Mouse (Mus musculus) embryonic facial prominence, embryonic 14.5 days (tissue): ENCODE data around the gene Rragd. TPM values are rescaled to one million over a fixed set of nuclear protein-coding genes. Genes with fewer than 3 reads are reported as not detected.

Source experiments
- ATAC-seq: fragments of 200-750 bp; cut with Nextera tagmentation; 2 replicates; pipeline ENCODE4 v1.8.0; 2017; ENCODE audit warnings: low read depth, moderate number of reproducible peaks, moderate TSS enrichment
- DNase-seq: peaks from one replicate; pipeline ENCODE4 v3.0.0-alpha.2; 2015; ENCODE audit warnings: low spot score
- H3K27ac ChIP-seq: fragments of 300-500 bp; sonication (generic); replicated peaks from 2 replicates; pipeline ENCODE4 v1.5.1; 2014; ENCODE audit warnings: low read depth, mild to moderate bottlenecking, low read length, moderate library complexity
- H3K27me3 ChIP-seq: fragments of 300-500 bp; sonication (generic); replicated peaks from 2 replicates; pipeline ENCODE4 v1.6.1; 2014; ENCODE audit warnings: low read length; ENCODE audit not compliant: control insufficient read depth, insufficient read depth
- H3K36me3 ChIP-seq: fragments of 300-500 bp; sonication (generic); 2 replicates; pipeline ENCODE4 v1.6.1; 2014; ENCODE audit warnings: low read length, mixed read lengths; ENCODE audit not compliant: control insufficient read depth, insufficient read depth
- H3K4me1 ChIP-seq: fragments of 300-500 bp; sonication (generic); 2 replicates; pipeline ENCODE4 v1.6.1; 2014; ENCODE audit warnings: antibody characterized with exemption, low read length; ENCODE audit not compliant: control insufficient read depth, insufficient read depth
- H3K4me2 ChIP-seq: fragments of 300-500 bp; sonication (generic); 2 replicates; pipeline ENCODE4 v1.6.1; 2014; ENCODE audit warnings: low read depth, mild to moderate bottlenecking, low read length, moderate library complexity, mixed read lengths
- H3K4me3 ChIP-seq: fragments of 300-500 bp; sonication (generic); 2 replicates; pipeline ENCODE4 v1.5.1; 2014; ENCODE audit warnings: low read depth, mild to moderate bottlenecking, low read length
- H3K9ac ChIP-seq: fragments of 300-500 bp; sonication (generic); 2 replicates; pipeline ENCODE4 v1.6.1; 2014; ENCODE audit warnings: low read depth, mild to moderate bottlenecking, low read length, moderate library complexity, mixed read lengths
- H3K9me3 ChIP-seq: fragments of 300-500 bp; sonication (generic); 2 replicates; pipeline ENCODE4 v1.6.1; 2016; ENCODE audit warnings: low read length; ENCODE audit not compliant: control insufficient read depth
- WGBS: fragments of 180-500 bp; shearing (Covaris S2); extraction: QIAGEN DNeasy Blood & Tissue Kit; methylation state at CpG from one replicate; pipeline ENCODE4 v1.1.7; 2014; 5-methylcytosine and 5-hydroxymethylcytosine counted together
- polyA plus RNA-seq: library from polyadenylated mRNA; unstranded; fragments of >200 nt; fragmentation: Nextera tagmentation; extraction: Ambion mirVana; gene quantifications from 2 replicates; pipeline ENCODE4 v1.2.1, GENCODE M21; 2014

Rragd gene
- polyA plus RNA-seq, result 18.3 and 21.8 TPM in 2 replicates

DNA sequence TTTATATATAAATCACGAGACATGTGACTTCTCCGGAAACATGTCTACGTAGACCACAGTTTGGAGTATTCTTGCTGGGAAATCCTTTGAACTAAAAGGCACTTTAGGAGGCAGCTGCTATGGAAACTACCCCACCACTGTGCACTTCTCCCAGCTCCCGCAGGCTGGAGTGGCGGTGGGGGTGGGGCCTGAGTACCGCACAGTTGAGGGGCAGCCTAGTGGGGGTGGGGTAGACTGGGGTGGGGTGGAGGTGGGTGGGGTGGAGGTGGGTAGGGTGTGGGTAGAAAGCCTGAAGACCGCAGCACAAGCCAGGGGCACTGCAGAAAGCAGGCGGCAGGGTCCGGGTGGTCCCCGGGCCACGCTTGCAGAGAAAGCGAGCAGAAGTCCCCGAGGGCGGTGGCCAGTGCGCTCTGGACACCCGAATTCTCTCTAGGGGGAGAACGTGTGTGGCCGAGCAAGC is at the start of gene Rragd:
Rragd (plus strand) TSS at position 322 of the 460 bp plus-strand sequence.
- Histone ChIP-seq H3K9me3 (no peaks in the 10 kb centered on the region), H3K27me3 (peaks cover 7% of the 10 kb centered on the region; the same call in 1 of the 2 replicates), H3K27ac (peak within 1 kb of the TSS; percentile 79), H3K4me2 (peak within 1 kb of the TSS; percentile 100), H3K36me3 (no peaks in the 10 kb centered on the region), H3K4me1 (0 out of 2 replicates have a peak, but pooled peaks cover 4% of the 10 kb centered on the region), H3K4me3 (peak within 1 kb of the TSS; percentile 78), H3K9ac (peak within 1 kb of the TSS; percentile 77)
- under 1% methylated on average over 12 of the region's 18 CpGs for WGBS
- ATAC-seq (peak; percentile 72), DNase-seq (peak; percentile 58)

DNA sequence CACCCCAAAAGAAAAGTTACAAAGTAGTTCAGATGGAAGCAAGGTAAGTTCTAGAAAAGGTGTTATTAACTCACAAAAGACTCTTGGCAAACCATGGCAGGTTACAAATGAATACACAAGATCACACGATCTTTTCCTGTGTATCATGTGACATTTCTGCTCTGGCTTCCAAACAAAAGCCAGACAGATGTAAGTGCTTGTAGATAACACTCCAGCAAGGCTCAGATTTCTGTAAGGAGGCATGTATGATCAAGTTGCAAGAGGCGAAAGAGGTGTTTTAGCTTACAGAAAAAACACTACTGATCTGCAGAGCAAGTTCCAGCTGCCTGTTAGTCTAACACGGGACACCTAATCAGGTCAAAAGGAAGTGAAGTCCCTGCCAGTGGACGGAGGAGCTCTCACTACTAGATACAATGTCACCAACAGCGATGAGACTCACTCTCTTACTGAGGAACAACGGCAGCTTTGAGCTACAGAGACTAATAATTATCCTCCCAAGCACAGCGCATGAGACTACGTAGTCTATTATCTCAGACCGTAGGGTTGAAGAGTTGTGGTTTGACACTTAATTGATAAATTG is 46.0 kb upstream of the Rragd start:
- no peaks in the 10 kb centered on the region for H3K27me3 ChIP-seq
- ATAC-seq, result peak; percentile 78
- H3K4me2 ChIP-seq, result no peak overlapping the region
- peak; percentile 86 for DNase-seq
- H3K27ac ChIP-seq, result peak overlapping the region; percentile 58
- H3K4me3 ChIP-seq, result no peak overlapping the region
- no peaks in the 10 kb centered on the region for H3K36me3 ChIP-seq
- WGBS, result 16% methylated on average over 9 of the region's 9 CpGs
- no peak overlapping the region for H3K9ac ChIP-seq
- H3K4me1 ChIP-seq, result peaks cover 7% of the 10 kb centered on the region
- H3K9me3 ChIP-seq, result no peaks in the 10 kb centered on the region

DNA sequence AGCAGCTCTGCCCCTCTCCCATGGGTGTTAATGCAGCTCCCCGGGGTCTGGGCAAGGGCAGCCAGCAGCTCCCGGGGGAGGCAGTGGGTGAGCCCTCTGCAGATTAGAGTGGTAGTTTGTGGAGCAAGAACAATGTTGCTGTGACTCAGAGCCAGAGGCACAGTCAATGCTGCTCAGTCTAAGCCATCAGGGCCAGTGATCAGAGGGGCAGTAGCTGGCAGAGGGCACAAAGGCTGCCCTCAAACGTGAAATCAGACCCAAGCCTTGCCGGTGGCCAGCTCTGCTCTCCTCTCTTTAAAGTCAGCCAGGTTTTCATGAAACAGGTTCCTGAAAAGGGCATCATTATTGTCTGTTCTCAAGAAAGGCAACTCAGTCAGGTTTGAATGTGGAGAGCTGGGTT is 43.3 kb upstream of the Rragd start:
- no peak overlapping the region for H3K9ac ChIP-seq
- H3K9me3 ChIP-seq, result no peaks in the 10 kb centered on the region
- no peaks in the 10 kb centered on the region for H3K27me3 ChIP-seq
- peaks cover 7% of the 10 kb centered on the region for H3K4me1 ChIP-seq
- ATAC-seq (no peak), DNase-seq (no peak)
- H3K4me3 ChIP-seq, result no peak overlapping the region
- H3K4me2 ChIP-seq, result no peak overlapping the region
- no peaks in the 10 kb centered on the region for H3K36me3 ChIP-seq
- no peak overlapping the region for H3K27ac ChIP-seq
- 22% methylated on average over 4 of the region's 4 CpGs for WGBS

DNA sequence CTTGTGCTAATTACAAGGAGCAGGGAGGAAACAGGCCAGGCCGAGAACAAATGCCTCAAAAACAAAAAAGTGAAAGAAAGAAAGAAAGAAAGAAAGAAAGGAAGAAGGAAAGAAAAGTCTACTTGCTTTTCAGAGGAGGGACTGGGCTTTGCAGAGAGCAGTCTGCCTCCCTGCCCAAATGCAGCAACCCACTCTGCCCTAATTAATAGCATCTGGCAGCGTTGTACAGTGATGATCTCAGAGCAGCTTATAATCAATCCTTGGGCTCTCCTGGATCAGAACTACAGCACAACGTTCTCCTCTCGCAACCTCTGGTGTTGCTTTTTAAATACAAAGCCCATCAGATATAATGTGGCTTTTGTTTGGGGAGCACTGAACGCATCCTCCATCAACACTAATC is 42.9 kb upstream of the Rragd start:
- Histone ChIP-seq H3K9ac (no peak overlapping the region), H3K27ac (no peak overlapping the region), H3K9me3 (no peaks in the 10 kb centered on the region), H3K27me3 (no peaks in the 10 kb centered on the region), H3K4me3 (no peak overlapping the region), H3K4me2 (0 out of 2 replicates have a peak overlapping the region, but pooled peaks have one; percentile 11), H3K36me3 (no peaks in the 10 kb centered on the region), H3K4me1 (peaks cover 7% of the 10 kb centered on the region)
- no peak for ATAC-seq
- 34% methylated on average over 5 of the region's 5 CpGs for WGBS
- DNase-seq, result peak; percentile 34

DNA sequence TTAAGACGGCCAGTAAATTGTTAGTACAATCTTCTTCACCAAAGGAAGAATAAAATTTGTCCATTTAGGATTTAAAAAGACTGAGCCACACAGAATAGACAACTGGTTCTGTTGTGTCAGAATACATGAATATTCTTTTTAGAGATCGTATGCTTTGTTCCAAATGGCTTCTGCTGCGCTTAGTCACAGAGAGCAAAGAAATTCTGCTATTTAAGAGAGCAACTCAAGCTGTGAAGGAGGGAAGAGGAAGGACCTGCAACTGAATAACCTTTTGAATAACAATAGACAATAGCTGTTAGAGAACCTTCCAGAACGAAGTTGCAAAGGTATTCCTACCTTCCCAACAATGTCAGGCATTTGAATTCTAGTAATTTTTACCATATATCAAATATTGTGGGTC is 41.9 kb upstream of the Rragd start:
- no peaks in the 10 kb centered on the region for H3K9me3 ChIP-seq
- no peak for ATAC-seq
- H3K27me3 ChIP-seq, result no peaks in the 10 kb centered on the region
- 73% methylated on average over 4 of the region's 4 CpGs for WGBS
- H3K27ac ChIP-seq, result no peak overlapping the region
- H3K4me1 ChIP-seq, result peaks cover 7% of the 10 kb centered on the region
- no peak overlapping the region for H3K9ac ChIP-seq
- no peaks in the 10 kb centered on the region for H3K36me3 ChIP-seq
- DNase-seq, result no peak
- no peak overlapping the region for H3K4me2 ChIP-seq
- H3K4me3 ChIP-seq, result no peak overlapping the region

DNA sequence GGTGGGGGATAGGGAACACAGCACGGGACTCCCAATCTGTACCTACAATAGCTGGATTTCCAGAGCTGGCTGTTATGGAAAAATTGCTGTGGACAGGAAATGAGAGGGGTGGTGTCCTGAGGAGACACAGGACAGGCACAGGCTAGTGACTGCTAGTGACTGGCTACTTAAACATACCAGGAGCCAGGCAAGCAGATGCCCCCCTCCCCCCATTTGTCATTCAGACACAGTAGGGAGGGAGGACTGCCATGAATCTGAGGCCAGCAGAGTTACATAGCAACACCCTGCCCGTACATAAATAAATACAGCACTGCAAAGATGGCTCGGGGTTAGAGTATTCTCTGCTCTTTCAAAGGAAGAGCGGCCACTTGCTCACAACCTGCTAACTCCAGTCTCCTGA is 35.2 kb upstream of the Rragd start:
- Histone ChIP-seq H3K36me3 (no peaks in the 10 kb centered on the region), H3K9ac (no peak overlapping the region), H3K4me1 (no peaks in the 10 kb centered on the region; the same call in 1 of the 2 replicates), H3K4me2 (no peak overlapping the region), H3K9me3 (no peaks in the 10 kb centered on the region), H3K27ac (no peak overlapping the region), H3K27me3 (0 out of 2 replicates have a peak, but pooled peaks cover 5% of the 10 kb centered on the region), H3K4me3 (no peak overlapping the region)
- ATAC-seq (no peak), DNase-seq (no peak)
- 31% methylated on average over 4 of the region's 4 CpGs for WGBS

DNA sequence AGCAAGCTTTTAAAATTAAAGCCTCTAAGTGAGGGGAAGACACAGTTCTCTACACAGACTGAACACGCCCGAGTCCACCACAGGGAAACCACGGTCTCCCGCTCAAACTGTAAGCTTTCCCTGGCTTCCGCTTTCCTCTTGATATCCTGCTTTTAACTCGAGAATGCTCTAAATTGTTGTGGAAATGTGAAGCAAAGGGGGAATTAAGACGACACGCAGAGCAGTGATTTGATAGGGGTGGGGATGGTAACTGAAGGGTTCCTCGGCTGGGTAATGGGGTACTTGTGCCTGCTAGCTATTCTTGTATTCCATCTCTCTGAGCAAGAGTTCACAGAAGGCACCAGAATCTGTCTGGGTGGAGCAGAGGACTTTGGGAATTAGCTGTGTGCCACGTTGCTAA is 34.1 kb upstream of the Rragd start:
- Histone ChIP-seq H3K9ac (peak overlapping the region; percentile 5; the same call in 1 of the 2 replicates), H3K27ac (peak overlapping the region; percentile 34; the same call in 1 of the 2 replicates), H3K4me3 (no peak overlapping the region), H3K27me3 (0 out of 2 replicates have a peak, but pooled peaks cover 5% of the 10 kb centered on the region), H3K4me1 (no peaks in the 10 kb centered on the region; the same call in 1 of the 2 replicates), H3K4me2 (peak overlapping the region; percentile 31), H3K36me3 (no peaks in the 10 kb centered on the region), H3K9me3 (no peaks in the 10 kb centered on the region)
- 29% methylated on average over 10 of the region's 10 CpGs for WGBS
- ATAC-seq, result no peak
- DNase-seq, result peak; percentile 54

DNA sequence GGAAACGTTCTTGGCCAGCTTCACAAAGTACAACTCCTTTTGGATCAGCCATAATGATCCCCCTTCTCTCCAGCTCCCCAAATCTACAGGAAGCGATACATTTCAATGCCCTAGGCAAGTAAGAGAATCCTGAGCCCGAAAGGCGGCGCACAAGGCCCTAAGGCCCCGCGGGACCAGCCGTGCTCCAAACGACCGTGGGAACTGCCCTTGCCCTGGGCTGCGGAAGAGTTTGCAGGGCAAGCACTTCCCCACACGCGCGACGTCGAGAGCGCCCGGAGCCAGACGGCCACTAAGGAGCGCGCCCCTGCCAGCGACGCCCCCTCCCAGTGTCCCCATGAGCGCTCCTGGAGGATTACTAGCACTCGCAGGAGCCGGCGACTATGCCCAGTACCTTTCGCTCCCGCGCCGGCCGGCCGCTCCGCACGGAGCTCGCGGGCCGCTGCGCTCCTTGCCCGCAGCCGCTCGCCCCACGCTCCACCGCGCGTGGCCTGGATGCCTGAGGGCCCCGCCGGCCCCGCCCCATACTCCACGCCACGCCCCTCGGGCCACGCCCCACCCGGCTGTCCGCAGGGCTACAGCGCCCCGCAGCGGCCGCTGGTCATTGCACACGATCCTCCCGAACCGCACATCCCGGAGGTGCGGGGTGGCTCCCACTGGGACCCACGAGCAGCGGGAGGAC is 32.3 kb upstream of the Rragd start, which contains the start of gene Ankrd6:
Ankrd6 (minus strand) TSS at position 486 of the 679 bp plus-strand sequence.
- under 1% methylated on average over 24 of the region's 66 CpGs for WGBS
- H3K27me3 ChIP-seq, result 0 out of 2 replicates have a peak, but pooled peaks cover 5% of the 10 kb centered on the region
- H3K4me1 ChIP-seq, result no peaks in the 10 kb centered on the region; the same call in 1 of the 2 replicates
- no peak within 1 kb of the TSS for H3K27ac ChIP-seq
- DNase-seq (peak; percentile 78), ATAC-seq (peak; percentile 89)
- peak within 1 kb of the TSS; percentile 75 for H3K9ac ChIP-seq
- H3K4me2 ChIP-seq, result peak within 1 kb of the TSS; percentile 93
- no peaks in the 10 kb centered on the region for H3K9me3 ChIP-seq
- H3K4me3 ChIP-seq, result peak within 1 kb of the TSS; percentile 75
- H3K36me3 ChIP-seq, result no peaks in the 10 kb centered on the region
